Mouse (Mus musculus) right cerebral cortex, adult 2 months (tissue): Measurements from ENCODE around the gene Ptch2.

Source experiments
- DNase-seq, 2 experiments: peaks; one replicate each; pipeline ENCODE4 v3.0.0; 2021 to 2022; ENCODE audit warnings: low spot score in 2 of 2

Ptch2 gene

DNA sequence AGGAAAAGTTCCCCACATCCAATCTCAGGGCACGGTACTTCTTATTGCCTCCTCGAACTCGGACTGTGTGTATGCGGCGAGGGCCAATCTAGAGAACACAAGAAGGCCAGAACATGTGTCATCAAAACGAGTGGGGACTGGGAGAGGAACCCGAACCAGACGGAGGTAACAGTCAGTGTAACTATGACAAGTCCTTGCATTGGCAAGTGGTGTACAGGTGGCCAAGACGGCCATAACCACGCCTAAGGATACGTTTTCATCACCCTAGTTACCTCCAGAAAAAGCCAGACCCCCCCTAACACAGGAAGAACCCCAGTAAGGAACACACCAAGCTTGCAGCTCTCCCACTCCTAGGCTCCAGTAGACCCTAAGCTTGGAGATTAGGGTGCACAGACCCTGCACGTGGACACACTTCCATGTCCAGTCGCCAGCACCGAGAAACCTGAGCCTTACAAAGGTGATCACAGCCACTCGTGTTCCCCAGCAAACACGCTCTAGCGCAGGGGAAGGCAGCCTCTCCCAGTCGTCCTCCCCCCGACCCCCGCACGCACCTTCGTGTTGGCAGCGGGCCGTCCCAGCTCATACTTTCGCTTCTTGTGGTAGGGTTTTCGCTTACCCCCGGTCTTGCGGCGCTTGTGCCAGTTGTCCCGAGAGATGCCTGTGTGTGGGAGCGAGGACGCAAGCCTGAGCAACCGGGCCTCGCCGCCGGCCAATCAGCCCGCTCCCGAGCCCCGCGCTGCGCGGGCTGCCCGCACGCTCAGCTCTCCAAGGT lies 59.3 kb downstream of the Ptch2 start:
- DNase-seq, result peak in 1 of 2 experiments; percentile 41

DNA sequence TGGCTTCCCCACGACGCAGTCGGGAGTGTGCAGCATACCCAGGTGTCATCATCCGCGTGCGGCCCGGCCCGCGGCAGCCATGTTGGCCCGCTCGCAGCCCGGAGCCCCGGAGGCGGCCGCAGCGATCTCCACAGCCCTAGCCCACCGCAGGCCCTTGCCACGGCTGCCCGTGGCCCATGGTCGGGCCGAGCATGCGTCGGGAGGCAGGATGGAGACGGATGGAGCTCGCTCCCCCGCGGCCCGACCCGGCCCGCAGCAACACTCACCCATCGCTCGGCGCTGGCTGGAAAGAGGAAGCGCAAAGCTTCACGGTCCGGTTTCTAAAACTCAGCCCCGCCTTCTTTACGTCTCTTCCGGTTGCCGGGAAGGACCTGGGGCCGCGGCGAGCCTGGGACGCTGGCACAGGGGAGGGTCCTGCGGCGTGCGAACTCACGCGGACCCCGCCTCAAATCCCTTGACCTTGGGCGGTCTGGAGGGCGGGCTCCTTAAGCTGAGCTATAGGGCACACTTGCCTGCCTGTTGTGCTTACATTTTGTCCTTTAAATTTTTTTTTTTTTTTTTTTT lies 60.0 kb downstream of the Ptch2 start, which contains the start of gene Rps8:
Gene Rps8 (minus strand): TSS at position 452 of the 564 bp plus-strand sequence.
- DNase-seq, result peak; percentile 85 to 89

DNA sequence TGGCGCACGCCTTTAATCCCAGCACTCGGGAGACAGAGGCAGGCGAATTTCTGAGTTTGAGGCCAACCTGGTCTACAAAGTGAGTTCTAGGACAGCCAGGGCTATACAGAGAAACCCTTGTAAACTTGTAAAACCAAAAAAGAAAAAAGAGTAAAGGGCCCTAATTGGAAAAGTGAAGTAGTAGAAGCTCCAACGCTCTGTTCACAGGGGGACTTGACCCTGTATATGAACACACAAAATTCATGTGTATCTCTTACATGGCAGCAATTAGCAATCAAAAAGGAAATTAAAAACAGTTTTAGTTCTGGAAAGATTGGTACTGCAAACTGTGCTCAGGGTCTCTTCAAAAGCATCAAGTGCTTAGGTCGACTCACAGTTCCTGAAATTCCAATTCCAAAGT lies 60.5 kb downstream of the Ptch2 start:
- no peak for DNase-seq

DNA sequence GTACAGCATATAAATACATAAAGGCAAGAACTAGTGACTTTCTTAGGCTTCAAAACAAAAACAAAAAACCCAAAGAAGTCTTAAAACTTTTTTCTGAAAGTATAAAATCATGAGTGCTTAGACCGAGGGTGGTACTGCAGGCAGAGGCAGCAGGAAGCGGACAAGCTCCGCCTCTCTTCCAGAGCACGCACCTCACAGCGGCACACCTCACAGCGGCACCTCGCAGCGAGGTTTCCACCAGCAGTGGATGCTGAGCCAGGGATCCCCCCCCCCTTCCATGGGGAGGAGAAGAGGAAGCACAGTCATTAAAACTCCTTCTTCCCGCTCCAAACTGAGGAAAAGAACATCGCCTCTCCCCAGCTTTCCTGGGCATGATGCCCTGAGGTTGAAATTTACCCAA lies 63.8 kb downstream of the Ptch2 start:
- no peak for DNase-seq

DNA sequence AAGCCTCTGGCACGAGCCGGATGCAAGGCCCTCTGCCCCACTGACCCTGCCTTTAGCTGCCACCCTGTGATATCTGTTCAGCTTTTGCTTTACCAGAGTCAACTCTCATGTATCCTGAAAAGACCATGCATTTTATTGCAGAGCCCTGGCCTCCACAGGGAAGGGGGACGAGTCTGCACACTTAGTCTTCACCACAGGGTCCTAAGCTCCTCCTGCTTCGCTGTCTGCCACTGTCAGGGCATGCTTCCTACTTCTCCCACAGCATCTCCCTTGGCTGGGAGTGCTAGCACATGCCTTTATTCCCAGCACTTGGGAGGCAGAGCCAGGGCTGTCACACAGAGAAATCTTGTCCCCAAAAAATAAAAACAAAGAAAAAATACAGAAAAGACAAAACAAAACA lies 65.3 kb downstream of the Ptch2 start:
- no peak for DNase-seq
